Mouse (Mus musculus): ENCODE measurements around the gene Hoxd9. TPM values are rescaled to one million over a fixed set of nuclear protein-coding genes. Genes with fewer than 3 reads are reported as not detected.

The Hoxd9 gene
- polyA plus RNA-seq, 1 experiment from 2014 or later: not detected

DNA sequence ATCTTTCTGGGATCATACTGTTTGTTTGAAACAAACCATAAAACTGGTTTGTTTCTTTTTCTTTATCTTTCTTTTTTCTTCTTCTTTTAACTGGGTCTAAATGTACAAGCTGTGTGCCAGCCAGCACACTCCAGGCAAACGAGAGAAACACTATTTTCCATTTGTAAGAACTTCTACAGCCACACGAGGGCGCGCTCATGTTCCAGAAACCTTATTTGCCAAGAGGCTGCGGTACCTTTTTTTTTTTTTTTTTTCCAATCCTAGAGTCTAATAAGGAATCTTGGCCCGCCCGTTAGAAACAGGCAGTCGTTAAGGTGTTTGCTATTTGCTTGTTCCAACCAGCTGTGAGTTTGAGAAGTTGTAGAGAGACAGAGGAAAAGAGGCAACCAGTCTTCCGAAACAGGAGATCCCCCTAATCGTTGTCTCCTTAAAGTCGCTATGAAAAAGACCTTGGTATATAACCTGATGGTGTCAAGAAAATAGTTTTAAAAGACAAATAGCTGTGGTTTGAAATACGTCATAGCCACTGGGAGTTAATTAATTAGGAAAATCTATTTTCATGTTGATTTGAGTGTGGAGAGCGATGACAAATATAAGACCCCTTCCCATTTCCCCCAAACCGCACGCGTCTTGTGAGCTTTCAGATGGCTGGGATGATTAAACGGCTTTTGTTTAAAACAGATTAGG lies 11.1 kb upstream of the Hoxd9 start:
- H3K4me2 ChIP-seq: no peak overlapping the region
- H3K4me3 ChIP-seq (ENCODE audit: low read depth, low read length): no peak overlapping the region
- H3K36me3 ChIP-seq (ENCODE audit: control insufficient read depth, insufficient read depth, low read length): no peaks in the 10 kb centered on the region
- ATAC-seq (replicated peaks; ENCODE audit: insufficient number of reproducible peaks, low FRiP score, low TSS enrichment): no peak
- peaks cover 4% of the 10 kb centered on the region for H3K4me1 ChIP-seq (ENCODE audit: control insufficient read depth, insufficient read depth, low read length)
- no peak overlapping the region for H3K27ac ChIP-seq (ENCODE audit: low read depth, low read length)
- 5% methylated on average over 17 of the region's 17 CpGs for WGBS (ENCODE audit: insufficient replicate concordance)
- no peaks in the 10 kb centered on the region for H3K9me3 ChIP-seq (replicated peaks; ENCODE audit: control insufficient read depth, low read length)
- H3K27me3 ChIP-seq (ENCODE audit: control insufficient read depth, insufficient read depth, low read length): peaks cover 92% of the 10 kb centered on the region
- no peak overlapping the region for H3K9ac ChIP-seq (ENCODE audit: low read depth, low read length)

DNA sequence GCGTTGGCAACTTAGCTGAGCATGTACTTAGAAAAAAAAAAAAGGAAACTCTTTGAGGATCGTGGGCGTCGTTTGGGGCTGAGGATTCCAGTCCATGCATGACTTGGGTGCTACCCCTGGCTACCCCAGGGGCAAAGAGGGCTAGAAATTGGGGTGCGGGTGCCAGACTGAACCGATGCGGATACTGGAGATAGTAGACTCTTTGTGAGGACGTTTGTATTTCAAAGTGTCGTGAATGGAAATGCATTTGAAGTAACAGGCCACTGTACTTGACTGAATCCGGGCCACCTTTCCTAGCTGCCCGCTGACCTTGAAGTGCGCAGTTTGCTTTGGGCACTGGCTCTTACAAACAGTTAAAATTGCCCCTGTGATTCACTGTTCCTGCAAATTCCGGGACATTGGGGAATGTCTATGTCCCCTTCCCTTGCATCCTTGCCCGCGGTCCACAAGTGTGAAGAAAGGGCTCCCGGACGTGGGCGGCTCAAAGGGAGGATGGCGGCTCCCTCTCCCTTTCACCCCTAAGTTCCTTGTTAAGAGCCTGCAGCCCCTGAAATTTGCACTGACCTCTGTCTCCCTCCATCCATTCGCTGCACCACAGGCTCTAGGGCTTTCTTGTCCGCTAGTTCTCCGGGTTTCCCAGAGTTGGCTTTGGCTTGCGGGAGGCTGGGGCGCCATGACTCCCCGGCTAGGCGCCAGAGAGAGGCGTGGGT lies 10.4 kb upstream of the Hoxd9 start:
- no peaks in the 10 kb centered on the region for H3K36me3 ChIP-seq (ENCODE audit: control insufficient read depth, insufficient read depth, low read length)
- H3K4me1 ChIP-seq (ENCODE audit: control insufficient read depth, insufficient read depth, low read length): peaks cover 6% of the 10 kb centered on the region
- H3K27me3 ChIP-seq (ENCODE audit: control insufficient read depth, insufficient read depth, low read length): peaks cover 92% of the 10 kb centered on the region
- no peaks in the 10 kb centered on the region for H3K9me3 ChIP-seq (replicated peaks; ENCODE audit: control insufficient read depth, low read length)
- ATAC-seq (replicated peaks; ENCODE audit: insufficient number of reproducible peaks, low FRiP score, low TSS enrichment): no peak
- no peak overlapping the region for H3K4me3 ChIP-seq (ENCODE audit: low read depth, low read length)
- H3K27ac ChIP-seq (ENCODE audit: low read depth, low read length): no peak overlapping the region
- no peak overlapping the region for H3K4me2 ChIP-seq
- under 1% methylated on average over 27 of the region's 27 CpGs for WGBS (ENCODE audit: insufficient replicate concordance)
- no peak overlapping the region for H3K9ac ChIP-seq (ENCODE audit: low read depth, low read length)

GRCm38 (mm10) chr2:74687698-74688555 lies 9.6 kb upstream of the Hoxd9 start:
- Histone ChIP-seq H3K9me3 (replicated peaks; ENCODE audit: control insufficient read depth, low read length) (no peaks in the 10 kb centered on the region), H3K4me1 (ENCODE audit: control insufficient read depth, insufficient read depth, low read length) (peaks cover 6% of the 10 kb centered on the region), H3K27me3 (ENCODE audit: control insufficient read depth, insufficient read depth, low read length) (peaks cover 90% of the 10 kb centered on the region), H3K4me2 (no peak overlapping the region), H3K4me3 (ENCODE audit: low read depth, low read length) (no peak overlapping the region), H3K27ac (ENCODE audit: low read depth, low read length) (no peak overlapping the region), H3K36me3 (ENCODE audit: control insufficient read depth, insufficient read depth, low read length) (no peaks in the 10 kb centered on the region), H3K9ac (ENCODE audit: low read depth, low read length) (no peak overlapping the region)
- ATAC-seq (replicated peaks; ENCODE audit: insufficient number of reproducible peaks, low FRiP score, low TSS enrichment): no peak
- WGBS (ENCODE audit: insufficient replicate concordance): 1% methylated on average over 31 of the region's 31 CpGs

DNA sequence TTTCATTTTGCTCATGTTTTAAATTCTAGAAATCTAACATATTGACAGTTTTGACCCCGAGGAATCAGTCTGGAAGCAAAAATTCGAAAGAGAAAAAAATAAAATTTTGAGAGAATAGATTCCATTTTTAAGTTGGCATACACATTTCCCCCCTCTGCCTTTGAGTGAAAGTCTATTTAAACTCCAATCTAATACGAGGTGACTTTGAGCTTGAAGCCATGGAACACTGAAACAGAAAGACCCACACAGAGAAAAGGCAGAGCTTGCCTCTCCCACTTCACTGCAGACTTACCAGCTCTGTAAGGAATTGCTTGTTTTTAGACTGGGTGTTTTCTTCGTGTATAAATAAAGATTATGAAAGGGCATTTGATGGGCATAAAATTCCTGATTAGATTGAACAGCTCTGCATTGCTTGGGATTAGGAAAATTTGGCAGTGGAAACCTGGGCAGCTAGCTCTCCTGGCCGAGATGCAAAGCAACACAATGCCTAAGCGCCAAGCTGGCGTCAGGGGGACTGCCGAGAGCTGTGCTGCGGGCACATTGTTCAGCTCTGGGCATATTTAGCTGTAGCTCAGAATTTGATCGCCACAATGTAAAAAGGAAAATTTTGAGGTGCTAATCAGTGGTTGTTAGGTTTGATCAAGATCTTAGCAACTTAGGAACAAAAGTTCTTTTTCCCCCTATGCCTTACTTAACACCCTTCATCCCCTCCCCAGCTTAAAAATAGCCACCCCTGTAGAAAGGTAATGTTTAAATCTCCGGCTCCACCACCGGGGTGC lies 8.5 kb upstream of the Hoxd9 start:
- no peak overlapping the region for H3K27ac ChIP-seq (ENCODE audit: low read depth, low read length)
- 3% methylated on average over 12 of the region's 12 CpGs for WGBS (ENCODE audit: insufficient replicate concordance)
- no peak overlapping the region for H3K4me3 ChIP-seq (ENCODE audit: low read depth, low read length)
- H3K9ac ChIP-seq (ENCODE audit: low read depth, low read length): no peak overlapping the region
- H3K9me3 ChIP-seq (replicated peaks; ENCODE audit: control insufficient read depth, low read length): no peaks in the 10 kb centered on the region
- H3K36me3 ChIP-seq (ENCODE audit: control insufficient read depth, insufficient read depth, low read length): no peaks in the 10 kb centered on the region
- no peak overlapping the region for H3K4me2 ChIP-seq
- no peak for ATAC-seq (replicated peaks; ENCODE audit: insufficient number of reproducible peaks, low FRiP score, low TSS enrichment)
- H3K27me3 ChIP-seq (ENCODE audit: control insufficient read depth, insufficient read depth, low read length): peaks cover 90% of the 10 kb centered on the region
- H3K4me1 ChIP-seq (ENCODE audit: control insufficient read depth, insufficient read depth, low read length): peaks cover 6% of the 10 kb centered on the region

- Histone ChIP-seq H3K9me3 (replicated peaks; ENCODE audit: control insufficient read depth, low read length) (no peaks in the 10 kb centered on the region), H3K4me2 (no peak overlapping the region), H3K4me1 (ENCODE audit: control insufficient read depth, insufficient read depth, low read length) (peaks cover 6% of the 10 kb centered on the region), H3K27me3 (ENCODE audit: control insufficient read depth, insufficient read depth, low read length) (peaks cover 90% of the 10 kb centered on the region), H3K27ac (ENCODE audit: low read depth, low read length) (no peak overlapping the region), H3K9ac (ENCODE audit: low read depth, low read length) (no peak overlapping the region), H3K4me3 (ENCODE audit: low read depth, low read length) (no peak overlapping the region), H3K36me3 (ENCODE audit: control insufficient read depth, insufficient read depth, low read length) (no peaks in the 10 kb centered on the region)
- ATAC-seq (replicated peaks; ENCODE audit: insufficient number of reproducible peaks, low FRiP score, low TSS enrichment): no peak
- under 1% methylated on average over 24 of the region's 24 CpGs for WGBS (ENCODE audit: insufficient replicate concordance)
Observed at GRCm38 (mm10) chr2:74689574-74690337, 7.8 kb upstream of the Hoxd9 start.

- Histone ChIP-seq H3K4me3 (ENCODE audit: low read depth, low read length) (no peak overlapping the region), H3K27me3 (ENCODE audit: control insufficient read depth, insufficient read depth, low read length) (peaks cover 90% of the 10 kb centered on the region), H3K4me2 (no peak overlapping the region), H3K36me3 (ENCODE audit: control insufficient read depth, insufficient read depth, low read length) (no peaks in the 10 kb centered on the region), H3K4me1 (ENCODE audit: control insufficient read depth, insufficient read depth, low read length) (peaks cover 6% of the 10 kb centered on the region), H3K9ac (ENCODE audit: low read depth, low read length) (no peak overlapping the region), H3K9me3 (replicated peaks; ENCODE audit: control insufficient read depth, low read length) (no peaks in the 10 kb centered on the region), H3K27ac (ENCODE audit: low read depth, low read length) (no peak overlapping the region)
- WGBS (ENCODE audit: insufficient replicate concordance): 7% methylated on average over 8 of the region's 8 CpGs
- ATAC-seq (replicated peaks; ENCODE audit: insufficient number of reproducible peaks, low FRiP score, low TSS enrichment): no peak
Observed at GRCm38 (mm10) chr2:74690338-74690716, 7.2 kb upstream of the Hoxd9 start.

DNA sequence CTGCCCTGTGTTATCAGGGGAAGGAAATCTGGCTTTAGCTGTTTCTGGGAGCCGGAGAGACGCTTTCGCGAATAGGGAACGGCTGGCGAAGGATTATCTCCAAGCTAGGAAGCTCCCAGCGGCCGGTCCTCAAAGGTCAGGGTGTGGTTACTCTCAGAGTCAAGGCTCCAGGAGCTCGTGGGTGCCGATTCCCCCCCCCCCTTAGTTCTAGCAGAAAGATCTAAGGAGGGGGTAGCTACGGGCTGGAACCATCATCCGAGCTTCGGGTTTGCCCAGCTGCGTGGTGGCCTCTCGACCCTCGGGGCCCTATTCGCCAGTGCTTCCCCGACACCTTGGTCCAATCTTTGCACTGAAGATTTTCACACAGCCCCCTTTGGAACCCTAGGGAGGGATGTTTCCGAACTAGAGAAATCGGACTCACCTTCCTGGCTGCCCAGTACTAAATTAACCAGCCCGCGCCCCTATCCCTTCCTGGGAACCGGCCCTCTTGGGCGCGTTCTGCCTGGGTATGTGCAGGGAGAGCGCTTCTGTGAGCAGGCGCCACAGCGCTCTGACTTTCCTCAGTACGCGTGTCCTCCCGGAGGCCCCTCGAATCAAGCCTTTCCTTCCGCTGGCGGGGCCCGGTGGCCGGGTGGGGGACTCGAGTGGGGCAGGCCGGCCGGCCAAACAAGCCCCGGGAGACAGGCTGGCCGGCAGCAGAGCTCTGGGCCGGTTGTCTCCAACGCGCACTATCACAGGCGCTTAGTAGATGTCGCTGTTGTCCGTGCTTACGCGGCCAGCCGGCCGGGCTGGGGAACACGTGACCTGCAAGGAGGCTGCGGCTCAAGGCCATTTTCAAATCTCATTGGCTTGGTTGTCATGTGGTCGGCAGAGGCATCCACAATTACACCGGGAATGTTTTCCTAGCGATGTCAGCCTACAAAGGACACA lies 6.2 kb upstream of the Hoxd9 start, which contains the start of gene Hoxd10:
TSS of gene Hoxd10 (plus strand) at position 903 of the 930 bp plus-strand sequence.
- Histone ChIP-seq H3K4me2 (peak within 1 kb of the TSS; percentile 39), H3K4me3 (ENCODE audit: low read depth, low read length) (peak within 1 kb of the TSS; percentile 4; the same call in 1 of the 2 replicates), H3K27ac (ENCODE audit: low read depth, low read length) (no peak within 1 kb of the TSS), H3K36me3 (ENCODE audit: control insufficient read depth, insufficient read depth, low read length) (no peaks in the 10 kb centered on the region), H3K9ac (ENCODE audit: low read depth, low read length) (no peak within 1 kb of the TSS), H3K4me1 (ENCODE audit: control insufficient read depth, insufficient read depth, low read length) (peaks cover 6% of the 10 kb centered on the region), H3K9me3 (replicated peaks; ENCODE audit: control insufficient read depth, low read length) (no peaks in the 10 kb centered on the region), H3K27me3 (ENCODE audit: control insufficient read depth, insufficient read depth, low read length) (peaks cover 95% of the 10 kb centered on the region)
- 1% methylated on average over 56 of the region's 56 CpGs for WGBS (ENCODE audit: insufficient replicate concordance)
- peak; percentile 59; the same call in 1 of the 2 replicates for ATAC-seq (replicated peaks; ENCODE audit: insufficient number of reproducible peaks, low FRiP score, low TSS enrichment)

Data from heart, embryonic 11.5 days (tissue).